Mouse (Mus musculus) spleen, postnatal 14 days (tissue): Measurements from ENCODE around the gene Cradd.

Experiments used
- DNase-seq, 2 experiments: peaks; one replicate each; pipeline ENCODE4 v3.0.0; 2021 to 2022; ENCODE audit warnings: low spot score in 2 of 2

The Cradd gene

DNA sequence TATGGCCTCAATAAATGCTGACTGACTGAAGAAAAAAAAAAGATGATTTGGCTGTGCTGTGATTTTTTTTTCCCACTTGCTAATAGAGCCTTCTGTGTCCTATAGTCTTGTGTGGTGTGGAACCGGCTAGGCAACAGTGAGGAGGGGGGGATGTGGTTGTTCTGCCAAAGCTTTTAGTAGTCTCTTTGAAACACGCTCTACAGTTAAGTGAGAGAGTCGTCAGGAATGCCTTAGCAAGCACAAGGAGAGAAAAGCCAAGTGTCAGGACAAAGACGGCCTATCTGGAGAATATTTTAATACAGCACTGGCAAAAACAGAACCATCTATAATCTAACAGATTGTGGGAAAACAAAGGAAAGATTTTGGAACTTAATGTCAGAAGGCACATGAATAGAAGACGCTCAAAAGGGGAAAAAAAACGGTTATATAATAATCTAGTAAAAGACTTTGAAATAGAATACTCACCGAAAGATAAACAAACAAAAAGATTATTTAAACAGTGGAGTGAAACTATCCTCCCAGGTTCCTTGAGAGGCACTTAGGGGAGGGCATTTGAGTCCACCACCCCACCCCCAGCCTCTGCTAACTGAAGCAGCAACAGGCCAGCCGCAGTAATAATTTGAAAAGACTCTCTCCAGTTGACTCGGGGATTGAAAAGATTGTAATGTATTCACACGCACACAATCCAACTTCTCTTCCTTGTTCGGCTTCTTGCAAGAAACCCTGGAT lies 16.9 kb downstream of the Cradd start:
- no peak for DNase-seq

DNA sequence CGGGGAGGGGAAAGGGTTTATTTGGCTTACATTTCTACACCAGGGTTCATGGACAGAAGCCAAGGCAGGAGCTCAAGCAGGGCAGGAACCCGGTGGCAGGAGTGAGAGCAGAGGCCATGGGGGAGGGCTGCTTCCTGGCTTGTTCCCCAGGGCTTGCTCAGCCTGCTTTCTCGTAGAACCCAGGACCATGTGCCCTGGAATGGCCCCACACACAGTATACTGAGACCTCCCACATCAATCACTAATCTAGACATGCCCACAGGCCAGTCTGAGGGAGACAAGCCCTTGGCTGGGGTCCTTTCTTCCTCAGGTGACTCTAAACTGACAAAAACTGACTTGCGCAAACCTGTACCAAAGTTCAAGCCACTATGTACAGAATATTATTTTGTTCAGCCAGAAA lies 19.7 kb downstream of the Cradd start:
- no peak for DNase-seq

DNA sequence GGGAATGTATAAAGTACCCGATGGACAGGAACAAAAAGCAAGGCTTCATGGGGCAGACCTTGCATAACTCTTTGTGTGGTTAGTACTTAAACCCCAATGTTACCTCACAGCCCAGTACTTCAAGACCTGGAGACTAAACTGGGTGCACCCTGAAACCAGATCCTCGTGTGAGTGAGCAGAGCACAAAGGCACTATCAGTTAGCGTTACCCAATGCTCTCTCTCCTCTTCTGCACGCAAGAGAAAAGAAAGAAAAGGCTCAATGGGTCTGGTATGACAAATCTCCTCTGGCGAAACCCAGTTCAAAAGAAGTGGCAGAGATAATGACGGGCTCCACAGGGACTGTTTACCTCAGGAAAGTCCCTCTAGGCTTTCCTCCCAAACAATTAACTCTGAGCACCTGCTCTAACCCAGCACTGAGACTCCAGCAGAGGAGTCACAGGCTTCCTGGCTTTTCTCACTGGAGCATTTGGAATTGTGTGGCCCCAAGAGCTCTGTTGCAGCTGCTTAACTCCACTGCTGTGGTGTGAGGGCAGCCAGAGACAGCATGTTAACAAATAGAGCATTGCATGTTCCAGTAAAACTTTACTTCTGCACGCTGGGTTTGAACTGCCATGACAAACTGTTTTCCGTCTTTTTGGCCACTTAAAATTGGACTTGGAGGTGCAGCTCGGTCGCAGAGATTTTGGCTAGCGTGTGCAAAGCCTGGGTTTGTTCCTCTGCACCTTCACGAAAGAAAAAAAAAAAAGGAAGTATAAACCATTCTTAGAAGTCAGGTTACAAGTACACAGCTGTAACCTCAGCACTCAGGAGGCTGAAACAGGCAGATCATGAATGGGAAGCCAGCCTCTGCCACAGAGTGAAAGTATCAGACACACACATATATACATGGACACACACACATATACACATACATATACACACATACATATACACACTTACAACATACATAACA lies 21.4 kb downstream of the Cradd start:
- no peak for DNase-seq

DNA sequence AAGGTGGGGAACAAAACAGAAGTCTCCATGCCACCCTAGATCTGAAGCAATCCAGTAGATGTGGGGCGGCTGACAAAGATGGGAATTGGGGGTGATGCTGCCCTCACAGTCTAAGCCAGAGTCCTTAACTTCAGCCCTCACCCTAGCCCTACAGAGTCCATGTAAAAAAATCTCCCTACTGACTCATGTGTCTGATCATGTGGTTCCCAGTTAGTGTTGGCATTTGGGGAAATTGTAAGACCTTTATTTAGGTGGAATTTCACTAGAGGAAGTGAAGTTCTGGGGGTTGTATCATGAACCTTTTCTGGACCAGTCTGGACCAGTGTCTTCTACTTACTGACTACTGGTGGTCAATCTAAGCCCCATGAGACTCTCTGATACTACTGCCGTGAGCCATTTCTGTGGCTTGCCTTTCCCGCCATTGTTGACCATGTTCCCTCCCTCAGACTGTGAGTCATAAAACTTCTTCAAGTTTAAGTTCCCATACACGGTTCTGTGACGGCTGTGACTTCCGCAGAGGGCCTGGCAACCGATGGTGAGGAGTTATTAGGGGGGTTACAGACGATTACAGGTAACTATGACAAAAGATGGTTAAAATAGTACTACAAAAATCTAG lies 23.6 kb downstream of the Cradd start:
- no peak for DNase-seq

DNA sequence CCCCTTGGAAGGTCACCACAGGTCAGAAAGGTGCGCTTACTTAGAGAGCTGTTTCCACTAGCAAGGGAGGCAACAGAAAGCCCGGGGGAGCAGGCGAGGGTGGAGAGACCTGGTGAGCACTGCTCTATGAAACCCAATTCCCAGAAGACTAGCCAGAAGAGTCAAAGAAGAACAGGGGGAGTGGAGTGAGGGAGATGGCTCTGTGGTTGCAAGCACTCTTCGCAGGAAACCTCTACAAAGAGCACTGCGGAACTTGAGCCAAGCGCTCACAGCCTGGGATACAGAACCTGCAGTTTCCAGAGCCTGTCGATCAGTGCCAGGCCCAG lies 24.2 kb downstream of the Cradd start:
- DNase-seq: no peak

DNA sequence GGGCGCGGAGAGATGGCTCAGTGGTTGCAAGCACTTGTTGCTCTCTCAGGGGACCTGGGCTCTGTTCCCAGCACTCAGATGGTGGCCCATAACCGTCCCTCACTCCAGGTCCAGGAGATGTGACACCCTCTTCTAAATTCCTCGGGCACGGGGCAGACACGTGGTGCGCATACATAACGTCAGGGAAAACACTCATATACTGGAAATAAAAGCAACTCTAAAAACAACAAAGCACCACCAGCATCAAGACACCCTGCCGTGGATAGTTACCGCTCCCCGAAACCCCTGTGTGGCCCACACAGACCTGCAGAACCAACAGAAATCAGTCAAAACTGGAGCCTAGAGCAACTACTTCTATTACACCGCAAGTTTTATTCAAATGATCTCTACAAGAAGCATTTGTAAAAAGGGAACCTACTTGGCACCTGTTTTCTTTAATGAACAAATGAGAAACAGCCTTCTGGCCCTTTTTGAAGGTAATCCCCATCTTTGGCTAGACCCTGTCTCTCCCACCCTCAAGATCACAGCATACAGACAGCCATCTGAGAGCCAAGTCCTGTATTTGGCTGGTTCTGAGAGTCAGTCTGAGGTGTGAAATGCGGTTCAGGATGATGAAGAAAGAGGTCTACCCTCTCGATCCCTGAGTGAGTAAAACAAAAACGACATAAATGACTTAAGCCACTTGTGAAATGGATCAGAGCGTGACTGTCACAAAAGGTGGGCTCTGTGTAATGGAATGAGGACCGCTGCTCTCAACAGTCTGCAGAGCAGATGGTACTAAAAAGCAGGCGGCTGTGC lies 24.7 kb downstream of the Cradd start:
- DNase-seq: no peak

DNA sequence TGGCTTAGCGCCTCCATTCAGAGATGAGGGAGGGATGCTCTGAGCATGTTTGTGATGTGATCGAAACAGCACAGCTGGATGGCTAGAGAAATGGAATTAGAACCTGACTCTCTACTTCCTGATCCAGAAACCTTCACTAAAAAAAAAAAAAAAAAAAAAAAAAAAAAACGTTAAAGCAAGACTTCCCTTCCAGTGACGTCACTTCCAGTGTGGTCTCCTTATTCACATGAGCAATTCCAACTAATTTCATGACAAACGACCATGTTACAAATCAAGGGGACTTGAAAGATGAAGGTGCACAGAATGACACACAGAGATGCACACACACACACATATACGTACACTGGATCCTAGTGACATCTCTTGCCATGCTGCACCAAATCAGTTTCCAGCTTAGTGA lies 25.4 kb downstream of the Cradd start:
- DNase-seq: no peak

DNA sequence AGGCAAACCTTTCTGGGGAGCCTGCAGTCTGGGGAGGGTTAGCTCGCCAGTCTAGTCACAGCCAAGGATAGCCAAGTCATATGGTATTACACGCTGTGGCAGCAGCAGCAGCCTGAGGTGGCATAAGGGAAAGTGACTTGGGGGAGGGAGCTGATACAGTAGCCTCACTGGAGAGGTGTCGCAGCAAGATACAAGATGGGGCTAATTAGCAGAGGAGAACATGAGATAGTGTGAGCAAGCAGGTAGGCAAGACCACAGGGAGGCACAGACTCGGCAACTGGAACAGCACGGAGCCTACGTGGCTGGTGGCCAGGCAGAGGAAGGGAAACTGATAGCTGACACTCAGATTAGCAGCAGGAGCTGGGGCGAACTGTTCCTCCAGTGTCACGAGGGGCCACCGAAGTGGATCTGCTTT lies 26.2 kb downstream of the Cradd start:
- no peak for DNase-seq

DNA sequence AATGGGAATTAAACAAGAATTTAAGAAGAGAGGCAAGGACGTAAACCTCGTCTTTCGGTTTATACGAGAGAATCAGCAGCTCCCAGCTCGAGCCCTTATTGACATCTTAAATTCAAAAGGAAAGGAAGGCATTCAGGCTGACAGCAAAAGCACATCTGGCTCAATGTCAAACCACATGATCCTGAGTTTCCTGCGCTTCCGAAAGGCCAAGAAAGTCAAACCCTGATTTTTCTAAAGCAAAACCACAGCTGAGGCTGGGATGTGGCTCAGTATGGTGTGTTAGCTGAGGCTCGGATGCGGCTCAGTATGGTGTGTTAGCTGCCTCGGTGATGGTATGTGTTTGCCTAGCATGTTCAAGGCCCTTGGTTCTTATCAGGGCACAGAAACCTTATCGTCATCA lies 26.9 kb downstream of the Cradd start:
- no peak for DNase-seq

DNA sequence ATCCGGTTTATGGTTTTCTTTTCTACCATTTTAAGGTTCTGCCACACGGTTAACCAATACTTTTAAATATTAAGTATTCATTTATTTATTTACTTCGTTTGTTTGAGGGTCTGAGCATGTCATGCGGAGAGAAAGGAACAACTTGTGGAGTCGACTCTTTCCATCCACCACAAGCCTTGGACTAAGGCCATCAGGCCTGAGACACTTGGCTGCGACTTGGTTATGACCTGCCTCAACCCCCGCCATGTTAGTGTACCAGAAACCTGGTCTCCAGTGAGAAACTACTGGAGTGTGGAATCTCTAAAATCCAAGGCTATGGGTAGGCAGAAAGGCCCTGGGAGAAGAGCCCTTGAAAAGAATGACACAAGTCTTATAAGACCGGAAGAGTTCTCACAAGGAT lies 30.7 kb downstream of the Cradd start:
- DNase-seq: no peak

DNA sequence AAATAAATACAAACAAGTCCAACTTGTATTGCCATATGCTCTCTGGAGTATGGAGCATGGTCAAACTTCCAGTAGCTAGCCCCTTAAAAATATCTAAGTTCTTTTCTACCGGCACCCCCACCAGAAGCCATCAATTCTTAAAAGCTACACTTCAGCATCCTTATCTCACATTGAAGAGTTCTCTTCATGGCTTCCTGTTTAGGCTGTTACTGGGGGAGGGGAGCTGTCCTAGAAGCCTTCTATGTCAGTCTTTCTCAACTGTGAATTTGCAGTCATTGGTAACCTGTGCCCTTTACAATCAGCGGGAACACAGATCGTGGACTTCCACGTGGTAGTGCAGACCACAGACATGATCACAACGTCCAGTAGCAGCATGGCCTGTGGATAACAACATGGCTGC lies 31.7 kb downstream of the Cradd start:
- DNase-seq: no peak

DNA sequence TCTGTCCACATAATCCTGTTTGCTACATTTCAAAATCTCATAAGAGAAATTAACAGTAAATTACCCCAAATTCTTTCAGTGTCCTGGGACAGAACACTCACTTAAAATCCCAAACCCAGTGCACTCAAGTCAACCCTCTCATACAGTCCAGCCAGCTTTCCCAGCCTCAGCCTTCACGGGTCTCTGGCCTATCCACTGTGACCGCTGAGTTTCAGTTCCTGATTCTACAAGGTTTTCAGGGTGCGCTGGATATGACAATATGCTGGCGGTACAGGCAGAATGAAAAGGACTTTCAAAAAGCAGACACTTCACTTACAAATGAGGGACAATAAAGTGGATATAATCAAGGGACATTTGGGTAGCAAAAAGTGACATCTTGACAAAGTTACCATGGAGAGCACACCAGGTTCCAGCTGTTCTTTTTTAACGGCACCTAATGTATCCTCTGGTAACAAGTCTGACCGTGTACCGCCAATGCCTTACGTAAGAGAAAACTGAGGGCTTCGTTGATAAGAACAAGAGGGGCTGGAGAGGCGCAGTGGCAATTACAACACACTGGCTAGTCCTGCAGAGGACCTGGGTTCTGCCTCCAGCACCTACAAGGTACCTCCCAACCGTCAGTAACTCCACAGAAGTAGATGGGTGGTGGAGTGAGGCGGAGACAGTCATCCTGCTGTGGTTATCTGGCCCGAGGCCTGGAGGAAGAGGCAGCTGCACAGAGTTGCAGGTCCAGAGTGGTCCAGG lies 32.6 kb downstream of the Cradd start:
- peak in 1 of 2 experiments; percentile 17 for DNase-seq

DNA sequence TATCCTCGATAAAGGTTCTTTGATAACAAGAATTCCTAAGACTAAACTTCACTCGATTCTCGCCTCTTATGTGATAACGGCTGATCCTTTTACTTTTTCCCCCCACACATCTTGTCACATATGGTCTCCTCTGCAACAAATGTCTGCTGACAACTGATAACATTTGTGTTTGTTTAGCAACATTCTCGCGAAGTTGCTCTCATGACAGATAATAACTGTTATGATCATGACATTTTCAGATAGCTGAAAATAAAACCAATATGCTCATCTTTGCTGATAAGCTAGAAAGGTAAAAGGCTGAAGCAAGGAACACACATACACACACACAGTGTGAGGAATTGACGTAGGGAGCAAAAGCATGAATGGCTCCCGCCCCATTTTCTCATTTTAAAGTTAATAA lies 34.1 kb downstream of the Cradd start:
- no peak for DNase-seq

DNA sequence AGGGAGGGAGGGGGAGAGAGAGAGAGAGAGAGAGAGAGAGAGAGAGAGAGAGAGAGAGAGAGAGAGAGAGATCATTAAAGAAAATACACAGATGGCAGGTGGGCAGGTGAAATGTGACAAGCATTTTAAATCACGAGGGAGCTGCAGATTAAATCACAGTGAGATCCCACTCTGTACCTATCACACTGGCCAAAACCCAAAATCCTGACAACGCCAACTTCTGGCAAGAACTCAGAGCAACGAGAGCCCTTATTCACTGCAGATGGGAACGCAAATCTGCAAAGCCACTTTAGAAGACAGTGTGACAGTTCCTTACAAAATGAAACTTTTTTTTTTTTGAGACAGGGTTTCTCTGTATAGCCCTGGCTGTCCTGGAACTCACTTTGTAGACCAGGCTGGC lies 35.7 kb downstream of the Cradd start:
- no peak for DNase-seq

DNA sequence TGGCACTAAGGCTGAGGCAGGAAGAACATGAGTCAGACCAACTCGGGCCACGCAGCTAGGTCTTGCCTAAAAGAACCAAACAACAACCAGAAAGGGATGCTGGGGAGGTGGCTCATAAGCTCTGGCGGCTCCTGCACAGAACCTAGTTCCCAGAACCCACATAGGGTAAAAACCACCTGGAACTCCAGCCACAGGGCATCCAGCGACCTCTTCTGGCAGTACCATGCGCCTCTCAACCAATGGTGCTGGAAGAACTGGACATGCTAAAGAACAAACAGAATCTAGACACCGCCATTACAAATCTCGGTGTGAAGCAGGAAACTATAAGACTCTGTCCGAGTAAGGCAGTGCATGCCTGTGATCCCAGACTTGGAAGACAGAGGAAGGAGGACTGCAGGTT lies 36.6 kb downstream of the Cradd start:
- no peak for DNase-seq

DNA sequence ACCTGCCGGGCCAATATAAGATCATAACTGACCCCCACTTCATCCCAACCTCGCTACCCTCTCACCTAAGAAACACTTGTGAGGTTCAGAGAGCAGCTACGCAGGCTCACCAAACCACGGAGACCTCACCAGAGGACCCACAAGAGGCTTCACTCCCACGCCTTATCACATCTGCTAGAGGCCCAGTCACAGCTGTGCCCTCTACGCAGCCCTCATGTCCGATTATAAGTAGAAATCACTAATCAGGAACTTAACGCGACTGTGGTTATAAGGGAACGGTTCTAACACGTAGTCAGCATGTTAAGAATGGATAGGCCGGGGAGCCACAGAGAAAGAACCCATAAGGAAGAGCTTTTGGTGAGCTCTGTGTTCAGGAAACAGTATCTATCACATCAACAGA lies 40.5 kb downstream of the Cradd start:
- no peak for DNase-seq

DNA sequence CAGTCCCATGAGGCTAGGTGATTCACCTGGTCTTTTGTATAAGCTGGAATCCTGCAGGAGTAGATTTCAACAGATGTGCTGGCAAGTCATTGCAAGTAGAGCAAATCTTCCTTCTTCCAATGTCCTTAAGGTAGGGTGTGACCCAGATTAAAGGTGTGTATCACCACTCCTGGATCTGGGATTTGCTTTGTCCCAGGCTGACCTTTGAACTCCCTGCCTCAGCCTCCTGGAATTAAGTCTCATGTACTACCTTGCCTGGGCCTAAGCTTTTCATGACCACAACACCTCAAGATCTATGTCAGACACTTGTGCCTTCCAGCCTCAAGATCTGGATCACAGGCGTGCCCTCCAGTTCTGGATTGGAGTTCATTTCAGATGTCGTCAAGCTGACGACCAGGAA lies 41.9 kb downstream of the Cradd start:
- no peak for DNase-seq

DNA sequence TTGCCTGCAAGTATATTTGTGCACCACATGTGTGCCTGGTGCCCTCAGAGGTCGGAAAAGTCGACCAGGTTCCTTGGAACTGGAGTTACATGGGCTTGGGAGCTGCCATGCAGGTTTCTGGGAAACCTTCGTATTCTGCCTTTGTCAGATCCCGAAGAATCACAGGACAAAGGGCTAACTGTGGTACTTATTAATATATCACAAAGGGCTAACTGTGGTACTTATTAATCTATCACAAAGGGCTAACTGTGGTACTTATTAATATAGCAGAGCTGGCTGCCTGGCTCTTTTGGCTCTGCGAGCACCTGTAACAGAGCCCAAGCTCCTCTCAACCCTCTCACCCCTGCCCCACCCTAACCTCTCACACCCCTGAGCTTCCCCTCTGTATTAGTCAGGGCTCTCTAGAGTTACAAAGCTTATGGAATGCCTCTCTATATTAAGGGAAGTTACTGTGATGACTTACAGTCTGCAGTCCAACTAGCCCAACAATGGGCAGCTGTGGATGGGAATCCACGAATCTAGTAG lies 42.4 kb downstream of the Cradd start:
- DNase-seq: no peak

DNA sequence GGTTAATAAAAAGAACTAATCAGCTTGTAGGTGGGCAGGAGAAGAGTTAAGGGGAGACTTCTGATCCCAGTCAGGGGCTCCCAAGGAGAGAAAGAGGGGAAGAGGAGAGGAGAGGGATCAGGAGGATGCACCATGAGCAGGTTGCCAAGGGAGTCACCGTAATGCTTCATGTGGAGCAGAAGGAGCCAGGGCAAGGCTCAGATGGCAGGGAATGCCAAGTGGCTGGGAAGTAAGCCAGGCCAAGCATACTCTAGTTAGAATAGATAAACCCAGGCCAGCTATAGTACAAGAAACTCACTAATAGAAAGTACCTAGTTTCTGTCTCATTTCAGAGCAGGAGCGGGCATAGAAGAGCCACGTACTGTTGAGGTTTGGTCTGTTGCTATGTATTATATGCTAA lies 43.6 kb downstream of the Cradd start:
- no peak for DNase-seq

DNA sequence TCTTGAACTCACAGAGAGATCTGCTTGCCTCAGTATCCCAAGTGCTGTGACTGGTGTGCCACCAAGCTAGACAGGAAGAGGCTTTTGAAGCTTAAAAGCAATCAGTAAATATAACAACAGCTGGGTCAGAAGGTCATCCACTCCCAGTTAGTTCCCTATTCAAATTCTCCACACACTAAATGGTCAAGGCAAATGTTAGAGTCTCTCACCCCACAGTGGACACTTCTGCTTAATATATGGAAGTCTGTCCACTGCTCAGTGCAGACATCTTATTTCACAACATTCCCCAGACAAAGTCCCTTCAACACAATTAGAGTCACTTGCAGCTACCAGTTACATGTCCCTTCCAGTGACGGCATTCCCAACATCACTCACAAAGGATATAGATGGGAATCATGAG lies 44.5 kb downstream of the Cradd start:
- DNase-seq: no peak

DNA sequence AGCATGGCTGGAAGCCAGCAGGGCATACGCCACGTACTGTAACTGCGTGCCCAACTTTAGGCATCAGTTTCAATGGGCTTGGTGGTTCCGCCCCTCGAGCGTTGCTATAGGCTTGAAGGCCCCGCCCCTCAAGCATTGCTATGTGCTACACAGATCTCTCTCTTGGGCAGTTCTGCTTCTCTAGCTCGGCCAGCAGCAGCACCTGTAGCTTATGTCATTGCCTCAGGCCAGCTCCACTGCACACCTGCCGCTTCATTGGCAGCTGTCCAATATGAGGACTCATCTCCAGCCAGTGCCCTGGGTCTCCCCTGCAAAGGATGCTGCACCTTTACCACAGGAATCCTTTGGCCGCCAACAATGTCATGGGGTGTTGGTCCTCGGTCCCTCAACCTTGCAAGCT lies 45.8 kb downstream of the Cradd start:
- no peak for DNase-seq
